Mouse (Mus musculus) C2C12 (cell line): Measurements from ENCODE around the gene Asah2.

Experiments used
- CEBPB ChIP-seq: IDR thresholded peaks from one replicate; pipeline ENCODE4 v1.6.1; 2011; ENCODE audit warnings: low read depth, mild to moderate bottlenecking, control low read depth, moderate library complexity
- CTCF ChIP-seq: IDR thresholded peaks from one replicate; pipeline ENCODE4 v1.5.1; 2011; ENCODE audit not compliant: control insufficient read depth, insufficient read depth, insufficient read length
- MAX ChIP-seq: IDR thresholded peaks from one replicate; pipeline ENCODE4 v1.6.1; 2011; ENCODE audit warnings: mild to moderate bottlenecking, control low read depth
- MYOD1 ChIP-seq: IDR thresholded peaks from one replicate; pipeline ENCODE4 v1.6.1; 2011; ENCODE audit warnings: low read depth; ENCODE audit not compliant: control insufficient read depth, insufficient read length
- USF1 ChIP-seq: IDR thresholded peaks from one replicate; pipeline ENCODE4 v1.6.1; 2011; ENCODE audit warnings: low read depth, mild to moderate bottlenecking, control low read depth, moderate library complexity

- TF ChIP-seq CTCF: no peak
- no peak for TF ChIP-seq MYOD1
- TF ChIP-seq USF1: no peak
- no peak for TF ChIP-seq CEBPB
- no peak for TF ChIP-seq MAX
These were observed 37.7 kb downstream of the Asah2 start for GRCm38 (mm10) chr19:32070340-32070739.
